Mouse (Mus musculus): ENCODE measurements around the gene Sgcd. TPM values are rescaled to one million over a fixed set of nuclear protein-coding genes. Genes with fewer than 3 reads are reported as not detected.

Sgcd gene
- total RNA-seq, 2 experiments from 2014 or later: 14.1 to 16.8 TPM

DNA sequence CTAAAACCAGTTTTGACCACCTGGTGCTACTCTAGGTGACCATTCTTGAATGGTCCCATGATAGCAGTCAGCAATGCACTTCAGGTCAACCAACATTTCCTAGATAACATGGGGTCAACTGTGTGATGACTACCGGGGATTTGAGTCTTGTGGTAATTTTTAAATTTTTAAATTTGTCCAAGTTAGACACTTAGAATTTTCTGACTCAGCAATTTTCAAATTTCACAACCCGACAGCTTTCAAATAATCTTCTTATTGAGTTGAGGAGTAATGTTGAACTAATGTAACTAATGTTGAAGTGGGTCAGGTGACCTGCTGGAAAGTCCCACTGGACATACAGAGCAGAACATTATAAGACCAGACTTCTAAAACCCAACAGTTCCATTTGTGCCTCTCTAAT, 813.8 kb downstream of the Sgcd start:
- intact Hi-C loops (cut with DNase I): no loop called here
- DNase-seq (ENCODE audit: low spot score in 2 of 2): no peak

DNA sequence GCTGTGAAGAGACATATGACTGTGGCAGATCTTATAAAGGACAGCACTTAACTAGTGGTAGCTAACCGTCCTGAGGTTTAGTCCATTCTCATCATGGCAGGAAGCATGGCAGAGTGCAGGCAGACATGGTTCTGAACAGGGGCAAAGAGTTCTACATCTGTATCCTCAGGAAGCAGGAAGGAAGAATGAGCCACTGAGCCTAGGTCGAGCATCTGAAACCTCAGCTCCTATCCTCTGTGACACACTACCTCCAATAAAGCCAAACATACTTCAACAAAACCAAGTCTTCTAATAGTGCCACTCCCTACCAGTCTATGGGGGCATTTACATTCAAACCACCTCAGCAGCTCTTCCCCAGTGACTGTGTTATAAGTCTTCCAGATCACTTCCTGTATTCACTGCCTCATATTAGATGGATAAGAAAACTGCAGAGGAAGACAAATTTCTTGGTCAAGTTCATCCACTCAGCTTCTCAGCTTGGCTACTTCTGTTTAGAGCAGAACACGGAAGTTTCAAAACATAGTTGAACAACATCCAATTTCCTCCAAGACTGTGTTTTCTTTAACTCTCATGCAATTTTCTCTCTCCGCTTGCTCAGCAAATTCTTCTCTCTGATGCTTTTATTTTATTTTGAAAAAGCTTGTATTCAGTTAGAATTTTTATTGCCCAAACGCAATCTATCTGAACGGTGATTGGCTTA, 817.7 kb downstream of the Sgcd start:
- intact Hi-C loops (cut with DNase I): no loop called here
- DNase-seq (ENCODE audit: low spot score in 2 of 2): no peak

DNA sequence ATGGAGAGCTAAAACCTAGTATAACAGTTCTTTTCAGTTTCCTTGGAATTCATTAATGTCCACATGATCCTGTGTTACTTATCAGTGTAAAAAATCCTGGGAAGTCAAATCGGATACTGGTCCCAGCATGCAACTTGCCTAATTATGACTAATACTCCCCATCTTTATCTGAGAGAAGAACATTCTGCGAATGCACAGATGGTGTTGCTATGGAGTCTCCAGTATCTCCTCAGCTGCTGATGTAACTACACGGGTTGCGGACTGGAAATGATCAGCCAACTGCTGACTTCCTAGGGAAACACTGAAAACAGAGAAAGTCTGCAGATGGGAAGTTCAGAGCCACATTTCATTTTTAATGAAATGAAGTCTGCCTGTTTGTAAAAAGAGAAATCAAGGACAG, 821.4 kb downstream of the Sgcd start:
- intact Hi-C loops (cut with DNase I): no loop called here

DNA sequence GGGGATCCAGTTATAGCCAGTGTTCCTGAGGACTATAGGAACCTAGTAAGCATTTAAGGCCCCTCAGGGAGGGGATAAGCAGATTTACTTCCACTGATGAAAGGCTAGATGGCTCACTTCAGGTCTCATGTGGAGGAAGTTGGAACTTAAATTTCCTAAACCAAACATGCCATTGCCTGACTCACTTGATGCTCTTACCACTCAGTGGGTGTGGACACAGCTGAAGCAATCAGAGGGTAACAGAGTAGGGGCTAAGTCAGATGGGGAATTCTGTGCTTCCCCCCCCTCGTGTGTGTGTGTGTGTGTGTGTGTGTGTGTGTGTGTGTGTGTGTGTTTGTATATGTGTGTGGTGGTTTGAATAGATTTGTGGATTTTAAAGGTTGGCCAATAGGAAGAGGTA, 830.7 kb downstream of the Sgcd start:
- no peak for DNase-seq (ENCODE audit: low spot score in 2 of 2)
- intact Hi-C loops (cut with DNase I): no loop called here

More for the DNA sequence above, 821.4 kb downstream of the Sgcd start:
- peak; percentile 49 to 55 for DNase-seq (ENCODE audit: low spot score in 2 of 2)

DNA sequence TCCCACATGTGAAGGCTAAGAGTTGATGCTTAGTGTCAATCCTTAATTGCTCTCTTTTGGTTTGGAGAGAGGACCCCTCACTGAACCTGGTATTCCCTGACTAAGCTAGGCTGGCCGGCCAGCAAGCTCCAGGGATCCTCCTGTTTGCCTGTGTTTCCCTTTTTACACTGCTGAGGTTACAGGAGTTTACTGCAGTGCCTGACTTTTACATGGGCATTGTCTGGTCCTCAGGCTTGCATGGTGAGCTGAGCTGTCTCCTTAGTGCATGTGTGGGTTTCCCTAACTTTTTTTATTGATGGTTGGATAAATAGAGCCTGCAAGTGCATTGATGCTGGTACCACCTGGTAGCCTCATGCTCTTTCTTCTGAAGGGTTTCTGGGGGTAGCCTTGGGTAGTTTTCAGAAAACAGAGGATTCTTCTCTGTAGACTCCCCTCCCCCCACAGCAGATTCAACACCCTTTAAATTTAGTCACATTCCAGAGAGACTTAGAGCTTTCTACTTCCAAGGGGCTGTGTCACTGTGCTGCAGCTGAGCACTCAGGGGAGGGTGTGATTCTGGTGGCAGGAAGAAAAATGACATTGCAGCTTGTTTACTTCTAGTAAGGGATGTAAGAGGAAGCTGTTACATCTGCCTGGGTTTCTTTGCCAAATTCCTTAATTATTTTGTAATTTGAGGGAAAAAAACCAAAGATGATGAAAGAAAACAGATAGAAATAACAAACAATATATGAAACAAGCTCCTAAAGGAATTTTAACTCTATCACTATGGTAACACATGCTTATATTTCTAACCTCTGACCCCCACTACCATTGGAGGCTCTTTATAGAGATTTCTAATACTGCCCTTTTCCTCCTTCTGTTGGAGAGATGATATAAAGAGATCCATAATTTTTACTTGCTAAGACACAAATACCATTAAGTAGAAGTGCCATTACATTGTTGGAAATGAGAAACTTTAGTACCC, 831.8 kb downstream of the Sgcd start:
- intact Hi-C loops (cut with DNase I): no loop called here
- no peak for DNase-seq (ENCODE audit: low spot score in 2 of 2)

DNA sequence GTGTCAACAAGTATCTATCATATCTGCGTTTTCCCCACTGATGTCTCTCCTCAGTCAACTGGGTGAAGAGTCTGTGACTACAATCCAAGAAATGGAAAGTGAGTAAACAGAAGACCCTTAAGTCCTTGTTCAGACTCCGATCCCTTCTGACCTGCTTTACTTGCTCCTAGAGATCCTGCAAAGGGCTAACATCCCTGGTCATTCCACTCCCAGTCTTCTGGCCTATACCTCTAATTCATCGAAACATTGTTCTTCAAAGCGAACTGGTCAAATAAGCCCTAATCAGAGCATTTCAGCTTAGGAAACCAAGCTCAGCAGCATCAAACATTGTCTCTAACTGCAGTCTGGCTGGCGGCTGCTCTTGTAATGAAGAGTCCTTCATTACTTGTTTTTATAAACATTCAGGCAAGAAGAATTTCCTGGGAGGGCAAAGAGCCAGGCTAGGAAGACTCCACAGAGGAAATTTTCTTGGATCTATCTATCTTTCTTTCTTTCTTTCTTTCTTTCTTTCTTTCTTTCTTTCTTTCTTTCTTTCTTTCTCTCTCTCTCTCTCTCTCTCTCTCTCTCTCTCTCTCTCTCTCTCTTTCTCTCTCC, 833.8 kb downstream of the Sgcd start:
- intact Hi-C loops (cut with DNase I): no loop called here

DNA sequence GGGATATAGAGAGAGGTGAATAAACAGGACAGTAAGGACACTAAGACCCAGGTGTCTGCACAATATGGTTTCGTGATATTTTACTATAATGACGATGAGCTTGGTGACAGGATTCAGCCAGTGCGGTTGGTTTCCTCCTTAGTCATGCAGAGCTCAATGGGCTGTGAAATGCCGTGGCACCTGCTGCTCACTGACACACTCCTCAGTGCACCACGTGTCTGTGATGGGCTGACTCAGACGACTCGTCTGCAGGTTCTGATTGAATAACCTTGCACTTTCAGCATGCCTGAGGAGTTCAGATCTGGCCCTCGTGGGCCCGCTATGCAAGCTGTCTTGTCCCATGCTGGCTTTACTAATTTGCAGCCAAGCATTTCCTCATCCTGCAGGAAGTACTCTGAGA, 839.2 kb downstream of the Sgcd start:
- intact Hi-C loops (cut with DNase I): no loop called here
- no peak for DNase-seq (ENCODE audit: low spot score in 2 of 2)

More for the DNA sequence above, 833.8 kb downstream of the Sgcd start:
- no peak for DNase-seq (ENCODE audit: low spot score in 2 of 2)

DNA sequence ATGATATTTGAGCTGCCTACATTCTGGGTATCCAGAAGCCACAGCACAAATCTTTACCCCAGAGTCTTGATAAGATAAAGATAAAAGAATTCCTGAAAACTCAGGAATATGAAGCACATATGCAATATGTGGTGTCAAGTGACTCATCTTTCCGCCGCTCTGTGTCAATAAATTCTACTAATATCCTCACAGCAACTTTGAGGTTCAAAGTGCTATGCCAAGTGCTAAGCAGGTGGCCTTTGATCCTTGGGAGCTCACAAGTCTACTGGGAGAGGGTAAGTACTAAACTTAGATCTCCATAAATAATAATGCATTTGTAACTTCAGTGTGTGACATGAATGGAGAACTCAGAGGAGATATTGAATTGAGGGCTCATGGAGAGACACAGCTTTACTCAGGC, 848.9 kb downstream of the Sgcd start:
- intact Hi-C loops (cut with DNase I): no loop called here
- DNase-seq (ENCODE audit: low spot score in 2 of 2): no peak

DNA sequence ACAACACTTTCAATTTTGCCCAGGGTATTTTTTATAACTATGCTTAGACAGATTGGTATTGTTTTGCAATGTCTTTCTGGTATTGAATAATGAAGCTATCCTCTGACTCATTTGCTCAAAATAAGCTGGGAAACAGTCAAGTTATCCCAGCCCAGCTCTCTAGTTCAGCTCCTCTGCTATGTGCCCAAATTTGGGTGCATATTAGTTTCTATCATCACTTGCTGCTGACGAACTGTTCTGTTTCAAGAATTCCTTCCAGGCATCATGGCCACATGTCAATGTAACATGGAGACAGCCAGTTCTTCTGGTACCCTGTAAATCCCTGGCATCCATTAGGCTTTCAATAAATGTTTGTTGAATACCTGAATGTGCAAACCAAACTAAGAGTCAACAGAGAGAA, 849.5 kb downstream of the Sgcd start:
- intact Hi-C loops (cut with DNase I): no loop called here
- DNase-seq (ENCODE audit: low spot score in 2 of 2): no peak

DNA sequence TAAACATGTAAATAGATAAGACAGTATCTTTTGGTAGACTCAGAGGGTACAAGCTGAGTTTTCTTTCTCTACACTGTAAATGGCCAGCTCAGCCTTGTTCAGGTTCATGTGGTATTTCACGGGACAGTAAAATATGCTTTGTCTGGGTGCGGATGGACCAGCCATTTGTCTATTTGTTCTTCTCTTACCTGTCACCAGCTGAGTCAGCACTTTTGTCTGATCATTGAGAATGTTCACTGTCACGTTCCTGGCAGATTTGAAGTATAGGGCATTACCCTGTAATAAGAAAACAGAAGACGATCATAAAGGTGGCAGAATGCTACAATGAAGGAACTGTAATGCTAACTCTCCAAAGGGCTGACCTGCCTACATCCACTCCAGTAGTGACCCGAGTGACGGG, 856.4 kb downstream of the Sgcd start:
- DNase-seq (ENCODE audit: low spot score in 2 of 2): no peak
- intact Hi-C loops (cut with DNase I): no loop called here

DNA sequence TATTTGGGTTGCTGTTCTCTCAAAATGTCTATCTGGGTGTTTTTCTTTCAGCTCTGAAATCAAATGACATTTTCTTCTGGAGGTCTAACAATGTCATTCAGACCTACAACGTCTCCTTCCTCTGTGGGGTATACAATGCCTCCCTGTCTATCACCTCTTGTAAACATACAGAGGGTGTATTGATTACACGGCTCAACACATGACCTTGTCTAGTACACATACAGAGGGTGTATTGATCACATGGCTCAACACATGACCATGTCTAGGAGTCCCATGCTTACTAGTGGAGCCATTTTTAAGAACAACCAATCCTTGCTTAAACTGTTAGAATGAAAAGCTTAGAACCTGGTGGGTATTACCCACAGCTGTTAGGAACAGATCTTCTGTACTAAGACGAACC, 858.3 kb downstream of the Sgcd start:
- intact Hi-C loops (cut with DNase I): no loop called here

DNA sequence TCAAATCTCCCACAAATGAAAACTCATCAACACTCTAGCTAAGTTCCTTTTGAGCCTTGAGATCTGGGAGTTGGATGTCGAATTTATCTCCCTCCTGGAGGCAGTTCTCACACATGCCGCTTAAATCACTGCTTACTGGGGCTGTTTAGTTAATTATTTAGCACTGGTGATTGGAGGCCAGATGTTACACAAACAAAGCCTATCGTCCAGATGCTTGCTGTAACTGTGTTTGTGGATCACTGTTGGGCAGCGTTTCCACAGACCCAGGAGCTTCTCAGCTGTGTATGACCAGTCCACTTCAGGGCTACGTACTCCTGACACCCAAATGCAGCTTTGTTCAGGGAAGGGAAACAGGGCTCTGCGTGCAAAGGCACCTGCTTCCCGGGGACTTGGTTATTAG, 858.8 kb downstream of the Sgcd start:
- intact Hi-C loops (cut with DNase I): no loop called here
- no peak for DNase-seq (ENCODE audit: low spot score in 2 of 2)

More for the DNA sequence above, 858.3 kb downstream of the Sgcd start:
- no peak for DNase-seq (ENCODE audit: low spot score in 2 of 2)

DNA sequence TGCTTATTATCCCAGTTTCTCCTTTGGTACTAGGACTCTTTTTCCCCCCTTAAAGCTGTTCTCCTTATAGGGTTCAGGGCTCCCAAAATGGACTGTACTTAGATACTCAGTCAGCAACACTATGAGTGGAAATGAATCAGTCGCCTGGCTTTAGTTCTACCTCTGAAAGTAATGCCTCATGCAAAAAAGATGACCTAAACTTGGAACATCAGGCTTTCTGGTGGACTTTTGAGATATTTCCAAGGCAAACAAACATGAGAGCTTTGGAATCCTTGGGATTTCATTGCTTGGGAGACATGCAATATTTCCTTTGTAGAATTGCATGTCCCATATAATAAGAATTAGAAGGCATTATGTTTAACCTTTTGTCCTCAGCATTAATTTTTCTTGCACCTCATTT, 859.6 kb downstream of the Sgcd start:
- intact Hi-C loops (cut with DNase I): no loop called here
- DNase-seq (ENCODE audit: low spot score in 2 of 2): no peak

DNA sequence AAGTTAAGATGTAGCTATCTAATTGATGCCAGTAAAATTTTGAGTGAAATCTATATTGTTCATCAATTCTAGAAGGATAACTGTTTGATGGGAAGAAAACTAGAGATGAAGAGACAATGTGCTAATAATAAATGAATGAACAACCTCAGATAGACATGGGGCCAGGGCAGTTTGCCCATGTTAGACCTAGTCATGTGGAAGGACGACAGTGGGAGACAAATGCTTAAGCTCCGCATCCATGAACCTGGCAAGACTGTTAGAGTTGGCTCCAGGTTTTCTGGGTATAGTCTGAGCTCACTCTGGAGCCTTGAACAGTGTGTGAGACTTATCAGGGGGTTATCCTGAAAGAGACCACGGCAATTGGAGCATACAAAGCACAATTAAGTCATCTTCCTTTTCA, 860.4 kb downstream of the Sgcd start:
- intact Hi-C loops (cut with DNase I): no loop called here
- no peak for DNase-seq (ENCODE audit: low spot score in 2 of 2)

DNA sequence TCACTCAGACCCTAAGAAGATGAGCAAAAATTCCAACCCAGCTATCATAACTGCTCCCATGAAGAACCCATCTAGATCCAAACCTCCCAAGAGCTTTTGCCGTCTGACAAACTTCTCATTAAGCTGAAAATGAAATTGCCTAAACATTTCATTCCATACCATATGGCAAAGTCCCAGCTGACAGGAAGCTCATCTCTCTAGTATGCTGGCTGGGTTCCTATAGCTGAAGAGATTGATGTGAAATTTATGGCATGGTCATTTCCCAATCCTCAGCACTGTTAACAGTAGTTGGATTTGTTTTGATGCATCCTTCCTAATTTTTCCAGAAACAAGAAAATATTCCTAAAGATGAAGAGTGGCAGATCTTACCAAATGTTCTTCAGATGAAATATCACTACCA, 867.9 kb downstream of the Sgcd start:
- DNase-seq (ENCODE audit: low spot score in 2 of 2): no peak
- intact Hi-C loops (cut with DNase I): no loop called here

DNA sequence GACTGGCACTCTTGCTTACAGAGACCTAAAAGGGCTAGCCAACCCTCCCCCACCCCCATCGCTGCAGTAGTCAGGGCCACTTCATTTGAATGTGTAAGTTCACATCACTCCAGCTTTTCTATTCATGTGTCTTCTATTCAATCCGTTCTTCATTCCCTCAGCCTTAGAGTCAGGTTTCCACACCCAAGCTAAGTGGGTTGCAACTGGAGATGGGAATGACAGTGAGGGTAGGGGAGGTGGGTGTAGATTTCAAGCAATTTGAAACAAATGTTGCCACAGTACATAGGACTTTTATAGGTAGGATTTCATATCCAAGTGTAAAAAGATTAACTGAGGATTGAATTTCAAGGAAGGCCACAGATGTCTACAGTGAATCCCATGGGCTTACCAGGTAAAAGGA, 870.9 kb downstream of the Sgcd start:
- no peak for DNase-seq (ENCODE audit: low spot score in 2 of 2)
- intact Hi-C loops (cut with DNase I): no loop called here

DNA sequence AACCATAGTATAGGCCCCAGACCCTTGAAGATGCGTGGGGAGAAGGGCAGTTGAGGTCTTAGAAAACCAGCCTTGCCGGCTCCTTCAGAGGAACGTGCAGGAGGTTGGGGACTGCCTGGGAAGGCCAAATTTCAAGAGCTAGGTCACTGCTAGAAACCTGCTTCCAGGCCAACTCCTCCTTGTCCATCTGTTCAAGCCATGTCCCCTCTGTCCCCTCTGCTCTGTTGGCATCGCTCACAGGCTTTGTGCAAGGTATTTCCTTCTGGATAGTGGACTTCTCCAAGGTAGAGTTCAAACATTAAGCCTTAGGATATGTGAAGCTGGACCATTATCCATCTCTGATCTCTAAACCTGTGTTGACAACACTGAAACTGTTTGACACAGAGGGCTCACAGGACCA, 874.4 kb downstream of the Sgcd start:
- intact Hi-C loops (cut with DNase I): no loop called here
- DNase-seq (ENCODE audit: low spot score in 2 of 2): no peak

DNA sequence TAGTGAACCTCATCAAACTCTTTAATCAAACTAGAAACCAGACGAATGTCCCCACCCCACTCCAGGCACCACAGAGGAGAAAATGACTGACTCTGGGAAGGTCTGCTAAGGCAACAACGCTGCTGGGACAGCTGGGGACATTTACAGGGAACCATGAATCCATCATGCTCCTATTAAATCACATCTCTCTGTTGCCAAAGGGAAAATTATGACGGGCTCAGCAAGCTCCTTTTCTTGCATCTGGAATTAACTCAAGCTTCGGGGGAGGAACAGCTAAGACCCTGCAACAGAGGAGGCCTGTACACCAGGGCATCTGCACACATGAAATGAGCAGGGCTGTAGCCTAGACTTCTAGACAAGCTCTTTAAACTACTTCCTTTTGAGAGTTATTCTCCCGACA, 875.7 kb downstream of the Sgcd start:
- intact Hi-C loops (cut with DNase I): no loop called here
- DNase-seq (ENCODE audit: low spot score in 2 of 2): no peak

DNA sequence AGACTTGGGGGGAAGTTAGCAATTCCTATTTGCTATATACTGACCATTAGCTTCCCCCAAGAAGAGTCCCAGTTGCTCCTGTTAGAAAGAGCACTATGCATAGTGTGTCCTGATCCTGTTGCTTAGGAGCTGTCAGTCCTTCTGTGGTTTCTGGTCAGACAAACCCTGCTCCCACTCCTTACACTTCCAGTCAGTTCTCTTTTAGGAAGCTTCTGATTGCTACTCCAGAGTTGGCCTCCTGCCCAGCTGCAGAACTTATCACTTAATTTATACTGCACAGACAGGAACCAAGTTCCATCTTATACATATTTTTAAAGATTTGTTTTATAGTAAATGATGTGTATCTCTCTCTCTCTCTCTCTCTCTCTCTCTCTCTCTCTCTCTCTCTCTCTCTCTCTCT, 878.5 kb downstream of the Sgcd start:
- peak; percentile 17 to 44 for DNase-seq (ENCODE audit: low spot score in 2 of 2)
- intact Hi-C loops (cut with DNase I): no loop called here

DNA sequence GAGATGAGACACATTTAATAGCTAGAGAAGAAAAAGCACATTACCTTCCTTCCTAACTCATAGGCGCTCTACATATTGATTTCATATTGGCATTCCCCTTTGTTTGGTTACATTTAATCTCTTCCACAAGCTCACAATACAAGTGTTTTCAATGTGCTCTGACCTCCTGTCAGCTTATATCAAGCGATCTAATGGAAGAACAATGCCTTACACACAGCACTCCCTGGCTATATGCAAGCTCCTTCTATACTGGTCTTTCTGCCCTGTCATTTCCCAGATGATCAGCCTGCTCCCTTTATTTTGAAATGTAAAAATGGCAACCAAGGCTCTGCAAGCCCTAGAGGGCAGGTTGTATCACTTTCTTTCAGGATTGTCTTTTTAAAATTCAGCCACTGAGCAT, 881.1 kb downstream of the Sgcd start:
- intact Hi-C loops (cut with DNase I): no loop called here
- DNase-seq (ENCODE audit: low spot score in 2 of 2): no peak
